In the genomic region with DNA sequence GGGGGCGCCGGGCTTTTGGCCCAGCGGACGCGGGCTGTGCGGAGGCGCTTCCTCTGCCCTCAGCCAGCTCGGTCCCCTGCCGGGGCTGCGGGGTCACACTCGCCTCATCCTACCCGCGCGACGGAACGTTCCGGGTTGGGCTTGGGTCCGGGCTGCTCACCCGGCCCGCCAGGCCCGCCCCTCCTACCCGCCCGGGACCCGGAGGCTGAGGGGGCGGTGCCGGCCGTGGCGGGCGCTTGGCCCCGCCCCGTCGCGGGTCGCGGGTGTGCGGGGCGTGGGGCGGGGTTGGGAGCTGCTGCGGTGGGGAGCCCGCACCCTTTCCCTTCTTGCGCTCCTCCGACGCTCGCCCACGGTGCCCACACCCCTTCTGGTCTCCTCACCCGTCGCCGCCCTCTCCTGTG, we compare ENCODE assay signal across 8 mouse cellular contexts. TPM values are rescaled to one million over a fixed set of nuclear protein-coding genes. Genes with fewer than 3 reads are reported as not detected.
DNase-seq lines count a peak whose midpoint lies in the region; ATAC-seq and TF ChIP-seq lines count a peak whose summit lies in the region.

No protein-coding gene starts in this region.

- under 1% methylated on average over 42 of the region's 48 CpGs for WGBS in heart, embryonic 13.5 days
- WGBS in embryonic facial prominence, embryonic 14.5 days = no CpG with 5 or more reads among the region's 48 CpGs
- WGBS in intestine, postnatal 0 days = under 1% methylated on average over 34 of the region's 48 CpGs

- H3K36me3 ChIP-seq in heart, embryonic 13.5 days = no peaks in the 10 kb centered on the region
- H3K36me3 ChIP-seq in embryonic facial prominence, embryonic 14.5 days (ENCODE audit: control insufficient read depth, insufficient read depth, low read length) = no peaks in the 10 kb centered on the region
- no peaks in the 10 kb centered on the region for H3K36me3 ChIP-seq in intestine, postnatal 0 days (ENCODE audit: control insufficient read depth, insufficient read depth)

- ATAC-seq in heart, embryonic 13.5 days (ENCODE audit: extremely low read depth, insufficient number of reproducible peaks, low FRiP score, low TSS enrichment) = peak; percentile 74
- ATAC-seq in embryonic facial prominence, embryonic 14.5 days (ENCODE audit: low read depth) = peak; percentile 62
- ATAC-seq in intestine, postnatal 0 days = peak; percentile 72
- peak; percentile 16 for ATAC-seq in megakaryocyte, adult 5-6 weeks (ENCODE audit: poor library complexity, severe bottlenecking)
- ATAC-seq in activated CD4-positive, CD25-positive, alpha-beta regulatory T cell, adult 4 months = no peak

- peaks cover 34% of the 10 kb centered on the region for H3K4me1 ChIP-seq in heart, embryonic 13.5 days
- no peaks in the 10 kb centered on the region; the same call in 1 of the 2 replicates for H3K4me1 ChIP-seq in embryonic facial prominence, embryonic 14.5 days (ENCODE audit: control insufficient read depth, insufficient read depth, low read length)
- H3K4me1 ChIP-seq in intestine, postnatal 0 days (replicated peaks; ENCODE audit: control insufficient read depth, insufficient read depth, low read length) = no peaks in the 10 kb centered on the region

- H3K4me2 ChIP-seq in heart, embryonic 13.5 days = peak overlapping the region; percentile 95
- H3K4me2 ChIP-seq in embryonic facial prominence, embryonic 14.5 days (ENCODE audit: low read depth, low read length) = peak overlapping the region; percentile 63
- H3K4me2 ChIP-seq in intestine, postnatal 0 days (replicated peaks; ENCODE audit: low read depth) = peak overlapping the region; percentile 95

- H3K9ac ChIP-seq in heart, embryonic 13.5 days = peak overlapping the region; percentile 95
- H3K9ac ChIP-seq in embryonic facial prominence, embryonic 14.5 days (ENCODE audit: low read depth, low read length) = peak overlapping the region; percentile 93
- peak overlapping the region; percentile 91 for H3K9ac ChIP-seq in intestine, postnatal 0 days (ENCODE audit: low read depth, low read length)

- H3K4me3 ChIP-seq in heart, embryonic 13.5 days = peak overlapping the region; percentile 97
- peak overlapping the region; percentile 97 for H3K4me3 ChIP-seq in embryonic facial prominence, embryonic 14.5 days (ENCODE audit: low read depth, low read length)
- H3K4me3 ChIP-seq in intestine, postnatal 0 days (ENCODE audit: low read depth, low read length) = peak overlapping the region; percentile 95

- DNase-seq in heart, adult 11 months = no peak
- peak; percentile 76 for DNase-seq in MN1 (ENCODE audit: low spot score)
- DNase-seq in embryonic facial prominence, embryonic 14.5 days (ENCODE audit: low spot score) = peak; percentile 44
- DNase-seq in spleen, postnatal 10 days (ENCODE audit: low spot score in 2 of 2) = no peak

- H3K27me3 ChIP-seq in heart, embryonic 13.5 days (replicated peaks) = no peaks in the 10 kb centered on the region
- H3K27me3 ChIP-seq in embryonic facial prominence, embryonic 14.5 days (replicated peaks; ENCODE audit: control insufficient read depth, insufficient read depth, low read length) = no peaks in the 10 kb centered on the region
- H3K27me3 ChIP-seq in intestine, postnatal 0 days (replicated peaks; ENCODE audit: control insufficient read depth, insufficient read depth, low read length) = no peaks in the 10 kb centered on the region

- TF ChIP-seq CTCF in intestine, postnatal 0 days (IDR thresholded peaks at IDR 0.05; ENCODE audit: low read depth) = no peak

- H3K9me3 ChIP-seq in heart, embryonic 13.5 days = no peaks in the 10 kb centered on the region
- H3K9me3 ChIP-seq in embryonic facial prominence, embryonic 14.5 days (ENCODE audit: control insufficient read depth, low read length) = no peaks in the 10 kb centered on the region
- no peaks in the 10 kb centered on the region for H3K9me3 ChIP-seq in intestine, postnatal 0 days (ENCODE audit: control insufficient read depth)

- H3K27ac ChIP-seq in heart, embryonic 13.5 days (replicated peaks) = peak overlapping the region; percentile 77
- H3K27ac ChIP-seq in embryonic facial prominence, embryonic 14.5 days (replicated peaks; ENCODE audit: low read depth, low read length) = peak overlapping the region; percentile 70
- H3K27ac ChIP-seq in intestine, postnatal 0 days (ENCODE audit: low read depth, low read length) = peak overlapping the region; percentile 74

RNA-seq across cellular contexts. Expression of gene A930002H24Rik, which starts 0.6 kb away (rescaled TPM):
- polyA plus RNA-seq in heart, embryonic 13.5 days (2015; fragmentation: Nextera tagmentation; extraction: Ambion mirVana) = 2.0 and 2.9 TPM in 2 replicates
- 2.2 and 2.4 TPM in 2 replicates for polyA plus RNA-seq in embryonic facial prominence, embryonic 14.5 days (2014; fragmentation: Nextera tagmentation; extraction: Ambion mirVana)
- polyA plus RNA-seq in intestine, postnatal 0 days (2015; fragmentation: Nextera tagmentation; extraction: Ambion mirVana) = 2.4 and 2.6 TPM in 2 replicates
- not detected in 2 replicates for total RNA-seq in megakaryocyte, adult 5-6 weeks (2015)
- 1.7 TPM in 1 of 2 replicates, not detected in the other for total RNA-seq in megakaryocyte, adult 5-6 weeks (2017)
- polyA plus RNA-seq in activated CD4-positive, CD25-positive, alpha-beta regulatory T cell, adult 4 months (2017; shearing (Covaris generic)) = not detected

RNA-seq across cellular contexts. Expression of gene Fer, which starts 1.3 kb away (rescaled TPM):
- 20.0 and 24.0 TPM in 2 replicates for polyA plus RNA-seq in heart, embryonic 13.5 days (2015; fragmentation: Nextera tagmentation; extraction: Ambion mirVana)
- polyA plus RNA-seq in embryonic facial prominence, embryonic 14.5 days (2014; fragmentation: Nextera tagmentation; extraction: Ambion mirVana) = 33.1 and 35.8 TPM in 2 replicates
- 12.6 and 13.6 TPM in 2 replicates for polyA plus RNA-seq in intestine, postnatal 0 days (2015; fragmentation: Nextera tagmentation; extraction: Ambion mirVana)
- total RNA-seq in megakaryocyte, adult 5-6 weeks (2015) = 4.7 and 7.8 TPM in 2 replicates
- 4.7 and 7.1 TPM in 2 replicates for total RNA-seq in megakaryocyte, adult 5-6 weeks (2017)
- under 1 TPM; 0.82 to 0.87 TPM for polyA plus RNA-seq in activated CD4-positive, CD25-positive, alpha-beta regulatory T cell, adult 4 months (2017; shearing (Covaris generic))

Comparison
In these comparisons a context has a peak if more than half of its experiments do, and no peak if none do; other contexts are left out.
1. DNase-seq: peak in MN1 (single experiment) and embryonic facial prominence, embryonic 14.5 days (single experiment); none in heart, adult 11 months (single experiment) and spleen, postnatal 10 days (0 of 2).
2. Peak in every context shown above with its lines, with median percentiles within 50 percentile points of each other: H3K27ac ChIP-seq, H3K4me2 ChIP-seq, H3K4me3 ChIP-seq and H3K9ac ChIP-seq.